Mouse (Mus musculus): ENCODE measurements around the gene Dnah3.

DNA sequence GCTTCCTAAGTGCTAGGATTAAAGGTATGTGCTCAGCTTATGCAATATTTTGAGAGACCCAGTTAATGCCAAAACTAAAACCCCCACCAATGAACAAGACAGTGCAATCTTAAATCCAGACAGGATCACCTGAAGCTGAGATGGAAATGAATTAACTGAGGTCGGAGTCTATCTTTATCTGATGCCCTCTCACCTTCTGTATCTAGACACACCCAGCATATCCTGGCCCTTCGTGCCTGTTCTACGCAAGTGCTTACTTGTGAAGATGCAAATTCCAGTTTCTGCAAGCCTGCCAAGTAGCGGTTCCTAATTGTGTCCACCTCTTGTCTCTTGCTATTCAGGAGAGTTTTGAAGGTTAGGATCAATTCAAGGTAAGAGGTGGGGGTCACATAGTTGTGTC, 129.9 kb downstream of the Dnah3 start:
- TF ChIP-seq POLR2A (IDR thresholded peaks at IDR 0.05; ENCODE audit: low read depth, low read length) = no peak
- no peak for TF ChIP-seq CTCF (conservative IDR thresholded peaks at IDR 0.05; ENCODE audit: insufficient read depth, insufficient read length, low read depth, low read length)

Data from kidney, adult 2 months (tissue).